Mouse (Mus musculus) limb, embryonic 13.5 days (tissue): ENCODE results near the gene Prickle1. TPM values are rescaled to one million over a fixed set of nuclear protein-coding genes. Genes with fewer than 3 reads are reported as not detected.

Experiments
- ATAC-seq: fragments of 200-750 bp; cut with Nextera tagmentation; 2 replicates; pipeline ENCODE4 v1.8.0; 2017; ENCODE audit warnings: low read depth, moderate number of reproducible peaks, moderate TSS enrichment; ENCODE audit not compliant: low FRiP score
- H3K27ac ChIP-seq: fragments of 300-500 bp; sonication (generic); 2 replicates; pipeline ENCODE4 v1.5.1; 2015; ENCODE audit warnings: inconsistent platforms, mild to moderate bottlenecking, moderate library complexity
- H3K27me3 ChIP-seq: fragments of 300-500 bp; sonication (generic); 2 replicates; pipeline ENCODE4 v1.6.1; 2015; ENCODE audit warnings: mild to moderate bottlenecking, inconsistent platforms
- H3K36me3 ChIP-seq: fragments of 300-500 bp; sonication (generic); 2 replicates; pipeline ENCODE4 v1.6.1; 2015; ENCODE audit warnings: inconsistent platforms, mild to moderate bottlenecking, moderate library complexity
- H3K4me1 ChIP-seq: fragments of 300-500 bp; sonication (generic); 2 replicates; pipeline ENCODE4 v1.6.1; 2015; ENCODE audit warnings: inconsistent platforms
- H3K4me2 ChIP-seq: fragments of 300-500 bp; sonication (generic); replicated peaks from 2 replicates; pipeline ENCODE4 v1.6.1; 2015; ENCODE audit warnings: inconsistent platforms, mild to moderate bottlenecking, moderate library complexity
- H3K4me3 ChIP-seq: fragments of 300-500 bp; sonication (generic); 2 replicates; pipeline ENCODE4 v1.5.1; 2015; ENCODE audit warnings: moderate library complexity, mild to moderate bottlenecking, inconsistent platforms
- H3K9ac ChIP-seq: fragments of 300-500 bp; sonication (generic); 2 replicates; pipeline ENCODE4 v1.6.1; 2015; ENCODE audit warnings: mild to moderate bottlenecking, inconsistent platforms
- H3K9me3 ChIP-seq: fragments of 300-500 bp; sonication (generic); 2 replicates; pipeline ENCODE4 v1.6.1; 2016; ENCODE audit warnings: inconsistent platforms
- WGBS: fragments of 180-500 bp; shearing (Covaris S2); methylation state at CpG from one replicate; pipeline ENCODE4 v1.1.7; 2015; 5-methylcytosine and 5-hydroxymethylcytosine counted together
- polyA plus RNA-seq: library from polyadenylated mRNA; unstranded; fragments of >200 nt; fragmentation: Nextera tagmentation; extraction: Ambion mirVana; gene quantifications from 2 replicates; pipeline ENCODE4 v1.2.1, GENCODE M21; 2015

Prickle1 gene
- polyA plus RNA-seq, 1 experiment from 2014 or later: 57.2 TPM

DNA sequence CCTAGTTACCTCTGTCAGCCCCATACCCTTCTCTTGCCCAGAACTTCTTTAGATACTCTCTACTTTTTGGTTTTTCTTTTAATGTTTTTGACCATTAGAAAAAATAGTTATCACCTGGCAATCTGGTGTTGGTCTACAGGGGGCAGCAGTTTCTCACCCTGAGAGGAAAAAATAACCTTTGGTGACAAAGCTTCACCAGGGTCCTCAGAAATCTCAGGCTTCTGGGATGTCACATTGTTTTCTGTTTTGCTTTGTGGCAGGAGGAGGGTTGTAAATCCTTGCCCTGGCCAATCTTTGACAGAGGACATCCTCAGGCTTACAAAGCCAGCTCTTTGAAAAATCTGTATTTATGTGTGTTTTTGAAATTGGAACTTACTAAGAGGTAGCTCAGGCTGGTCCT, 139.7 kb downstream of the Prickle1 start:
- no peak overlapping the region for H3K4me2 ChIP-seq
- H3K27ac ChIP-seq: no peak overlapping the region
- no peak overlapping the region for H3K9ac ChIP-seq
- no peaks in the 10 kb centered on the region for H3K9me3 ChIP-seq
- no peak overlapping the region for H3K4me3 ChIP-seq
- no peaks in the 10 kb centered on the region for H3K4me1 ChIP-seq
- H3K27me3 ChIP-seq: no peaks in the 10 kb centered on the region
- peaks cover 37% of the 10 kb centered on the region for H3K36me3 ChIP-seq
- ATAC-seq: no peak

DNA sequence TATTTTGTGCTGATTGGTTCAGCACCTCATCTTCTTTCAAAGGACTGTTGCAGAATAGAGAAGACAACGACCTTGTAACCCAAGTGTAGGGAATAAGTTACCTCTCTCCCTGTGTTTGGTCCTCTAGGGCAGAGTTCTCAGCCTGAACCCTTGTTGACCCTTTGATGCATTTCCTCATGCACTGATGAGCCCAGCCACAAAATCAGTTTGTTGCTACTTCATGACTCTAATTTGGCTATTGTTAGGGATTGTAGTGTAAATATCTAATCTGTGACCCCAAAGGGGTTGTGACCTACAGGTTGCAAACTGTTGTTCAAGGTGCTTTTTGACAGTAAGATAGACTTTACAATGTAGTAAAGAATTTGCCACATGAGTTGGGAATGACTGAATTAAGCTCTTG, 142.4 kb downstream of the Prickle1 start:
- no peak overlapping the region for H3K4me3 ChIP-seq
- no peaks in the 10 kb centered on the region for H3K9me3 ChIP-seq
- no peak overlapping the region for H3K9ac ChIP-seq
- WGBS: 70% methylated on average over 1 of the region's 1 CpGs
- no peaks in the 10 kb centered on the region for H3K4me1 ChIP-seq
- ATAC-seq: no peak
- H3K4me2 ChIP-seq: no peak overlapping the region
- H3K27me3 ChIP-seq: no peaks in the 10 kb centered on the region
- peaks cover 40% of the 10 kb centered on the region for H3K36me3 ChIP-seq
- no peak overlapping the region for H3K27ac ChIP-seq

Other genes with a start within 250 kb of the Prickle1 start
- gene Zcrb1, start 197.6 kb downstream of the Prickle1 start, polyA plus RNA-seq: 149 and 162 TPM in 2 replicates
- 57.1 and 62.8 TPM in 2 replicates for gene Pphln1, start 197.5 kb downstream of the Prickle1 start, polyA plus RNA-seq